Mouse (Mus musculus) olfactory bulb, adult 2 months (tissue): ENCODE measurements around the gene Arid5b.

ENCODE experiments used
- CTCF ChIP-seq: fragments of 200-500 bp; IDR thresholded peaks from 2 replicates; pipeline ENCODE4 v1.5.1; 2012; ENCODE audit warnings: low read depth, mild to moderate bottlenecking, low read length, moderate library complexity; ENCODE audit not compliant: insufficient read depth
- POLR2A ChIP-seq: fragments of 200-500 bp; IDR thresholded peaks from 2 replicates; pipeline ENCODE4 v1.6.1; 2012; ENCODE audit warnings: mild to moderate bottlenecking, low read depth, low read length, moderate library complexity; ENCODE audit not compliant: insufficient read depth

DNA sequence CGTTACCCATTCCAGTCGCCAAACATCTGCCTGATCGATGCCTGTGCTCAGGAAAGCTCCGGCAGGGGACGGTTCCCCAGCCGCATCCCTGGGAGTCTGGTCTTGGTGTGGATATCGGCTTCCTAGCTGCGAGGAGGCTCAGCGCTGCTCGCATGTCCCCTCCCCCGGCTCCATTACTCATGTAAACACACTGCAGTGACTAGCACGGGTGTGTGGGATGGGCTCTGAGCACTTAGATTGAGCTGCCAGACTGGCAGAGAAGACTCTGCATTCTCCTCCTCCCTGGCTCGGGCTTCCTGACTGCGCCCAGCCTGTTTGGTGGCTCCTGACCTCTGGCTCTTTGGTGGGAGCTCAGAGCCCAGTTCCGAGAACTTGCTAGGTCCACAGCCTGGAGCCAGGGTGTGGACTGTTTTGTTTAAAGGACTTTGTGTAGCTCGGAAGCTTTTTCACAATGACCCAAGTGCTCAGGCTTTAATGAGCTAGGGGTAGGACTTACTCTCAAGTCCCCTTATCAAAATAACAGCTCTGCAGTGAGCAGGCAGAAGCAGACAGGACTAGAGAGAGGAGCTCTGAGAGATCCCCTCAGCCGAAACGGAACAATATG is 142.0 kb downstream of the Arid5b start:
- TF ChIP-seq CTCF (no peak), POLR2A (peak; percentile 21; the same call in 1 of the 2 replicates)
